Comparison of ENCODE assay signal across 21 mouse cellular contexts in the genomic region with DNA sequence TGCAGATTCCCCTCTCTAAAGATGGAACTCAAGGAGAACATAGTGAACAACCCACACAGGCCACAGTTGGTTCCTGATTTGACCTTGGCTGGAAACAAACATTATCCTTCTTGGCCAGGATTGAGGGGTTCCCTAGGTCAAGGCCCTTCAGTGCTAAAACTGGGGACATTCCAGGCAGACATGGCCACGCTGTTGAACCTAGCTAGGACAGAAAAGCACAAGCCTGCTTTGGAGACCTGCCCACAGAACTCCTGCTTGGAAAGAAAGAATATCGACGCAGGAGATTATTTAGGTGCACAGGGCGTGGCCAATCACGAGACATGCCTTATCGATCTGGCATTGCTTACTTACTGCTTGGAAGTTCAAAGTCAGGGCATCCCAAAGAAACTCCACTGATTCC.
A peak's percentile ranks its signal among the peaks of the same experiment; 100 is the strongest.
DNase-seq lines count a peak whose midpoint lies in the region; ATAC-seq and TF ChIP-seq lines count a peak whose summit lies in the region.
"Had no signal": no experiment of that assay in that cellular context is flagged by ENCODE, and none has a peak within 500 bp of the region (broad histone marks: within the 10 kb centered on the region; RNA-seq: fewer than 3 reads in every experiment).

No protein-coding gene starts in this region.

- H3K36me3 ChIP-seq in liver, adult 2 months (ENCODE audit: control insufficient read depth, insufficient read depth, low read length), result no peaks in the 10 kb centered on the region
- H3K36me3 ChIP-seq in liver, postnatal 0 days (replicated peaks; ENCODE audit: insufficient read depth, low read length), result no peaks in the 10 kb centered on the region
- H3K36me3 ChIP-seq: G1E had no signal

- ATAC-seq in liver, postnatal 0 days, result no peak
- ATAC-seq: activated CD4-positive, CD25-positive, alpha-beta regulatory T cell, adult 4 months; CD4-positive, CD25-positive, alpha-beta regulatory T cell, adult 4 months; Patski had no signal

- no peak overlapping the region for H3K9ac ChIP-seq in liver, adult 2 months (ENCODE audit: low read depth, low read length)
- H3K9ac ChIP-seq in liver, postnatal 0 days (replicated peaks), result no peak overlapping the region

- no peak overlapping the region for H3K4me3 ChIP-seq in liver, adult 2 months (ENCODE audit: insufficient read depth, low read depth, low read length)
- H3K4me3 ChIP-seq in liver, postnatal 0 days (ENCODE audit: low read depth, low read length), result no peak overlapping the region

- TF ChIP-seq EP300 in liver, postnatal 0 days (IDR thresholded peaks at IDR 0.05; ENCODE audit: low read depth), result no peak

- H3K27me3 ChIP-seq in liver, adult 2 months (ENCODE audit: control insufficient read depth, insufficient read depth, low read length), result no peaks in the 10 kb centered on the region
- no peaks in the 10 kb centered on the region for H3K27me3 ChIP-seq in liver, postnatal 0 days (ENCODE audit: insufficient read depth, low read length)
- H3K27me3 ChIP-seq: Patski had no signal

- H3K4me1 ChIP-seq in liver, adult 2 months (ENCODE audit: control insufficient read depth, insufficient read depth, low read length), result no peaks in the 10 kb centered on the region
- H3K4me1 ChIP-seq in liver, postnatal 0 days (ENCODE audit: insufficient read depth), result no peaks in the 10 kb centered on the region

- no peak overlapping the region for H3K4me2 ChIP-seq in liver, postnatal 0 days (ENCODE audit: low read depth, low read length)

- TF ChIP-seq CTCF in liver, adult 2 months (IDR thresholded peaks at IDR 0.05; ENCODE audit: low read depth, low read length), result no peak
- no peak for TF ChIP-seq CTCF in liver, postnatal 0 days (IDR thresholded peaks at IDR 0.05; ENCODE audit: low read depth)

- TF ChIP-seq POLR2A in liver, adult 2 months (IDR thresholded peaks at IDR 0.05; ENCODE audit: extremely low read depth, insufficient read depth, low read length), result no peak

- H3K9me3 ChIP-seq in liver, postnatal 0 days (ENCODE audit: low read length), result peaks cover 7% of the 10 kb centered on the region; the same call in 1 of the 2 replicates
- H3K9me3 ChIP-seq: G1E had no signal

- peak; percentile 93 for DNase-seq in liver, adult 2 months (ENCODE audit: extremely low read depth, low read depth, low spot score)
- DNase-seq in liver, postnatal 0 days, result no peak
- peak; percentile 11 for DNase-seq in ovary, adult 18-20 months (ENCODE audit: low spot score)
- no peak for DNase-seq in ovary, postnatal 10 days (ENCODE audit: low spot score)
- peak; percentile 53 for DNase-seq in testis, postnatal 10 days (ENCODE audit: low spot score)
- DNase-seq in testis, postnatal 14 days (ENCODE audit: low spot score), result peak; percentile 30
- no peak for DNase-seq in layer of hippocampus, postnatal 25 days (ENCODE audit: extremely low spot score in 1 of 2, low spot score in 1 of 2)
- DNase-seq in heart, adult 11 months, result no peak
- DNase-seq: adrenal gland, adult 2 months; adrenal gland, adult 8-10 months; adrenal gland, postnatal 10 days; adrenal gland, postnatal 14 days; adrenal gland, postnatal 25 days; adrenal gland, postnatal 36 days; B cell, adult 2 months; cerebellum, adult 11 months; cerebellum, adult 11-12 months had no signal

- WGBS in liver, adult 2 months, result 16% methylated on average over 6 of the region's 6 CpGs
- WGBS in liver, postnatal 0 days (ENCODE audit: insufficient replicate concordance), result 79% methylated on average over 6 of the region's 6 CpGs

- no peaks in the 10 kb centered on the region for H3K79me2 ChIP-seq in liver, adult 2 months (ENCODE audit: control insufficient read depth, insufficient read depth, low read length)

- H3K27ac ChIP-seq in liver, adult 2 months (replicated peaks; ENCODE audit: insufficient read depth, low read depth, low read length), result 0 out of 2 replicates have a peak overlapping the region, but pooled peaks have one; percentile 4
- no peak overlapping the region for H3K27ac ChIP-seq in liver, postnatal 0 days (ENCODE audit: low read depth)

Comparison
In these comparisons a context has a peak if more than half of its experiments do, and no peak if none do; other contexts are left out.
1. DNase-seq: peak in liver, adult 2 months (single experiment), ovary, adult 18-20 months (single experiment), testis, postnatal 10 days (single experiment) and testis, postnatal 14 days (single experiment); none in liver, postnatal 0 days (single experiment), ovary, postnatal 10 days (single experiment), layer of hippocampus, postnatal 25 days (0 of 2) and heart, adult 11 months (single experiment).